Mouse (Mus musculus): ENCODE measurements around the gene Mgat4a. TPM values are rescaled to one million over a fixed set of nuclear protein-coding genes. Genes with fewer than 3 reads are reported as not detected.

Mgat4a gene
- total and polyA plus RNA-seq, 3 experiments = 22.3 to 23.2 (median 22.9) TPM

- no peak for TF ChIP-seq ZC3H11A (IDR thresholded peaks at IDR 0.05; ENCODE audit: low read depth, low read length)
- no peak for TF ChIP-seq ZNF384 (IDR thresholded peaks at IDR 0.05; ENCODE audit: low read depth, low read length)
- no peak for TF ChIP-seq RAD21 (IDR thresholded peaks at IDR 0.05; ENCODE audit: low read depth, low read length)
- TF ChIP-seq EP300 (IDR thresholded peaks at IDR 0.05; ENCODE audit: low read length) = no peak
- Histone ChIP-seq H3K27me3 (replicated peaks) (no peaks in the 10 kb centered on the region), H3K4me3 (replicated peaks in 1 of 3; ENCODE audit: low read depth in 2 of 3, low read length in 2 of 3, poor library complexity in 1 of 3) (no peak overlapping the region), H3K9ac (ENCODE audit: insufficient read depth, low read depth) (no peak overlapping the region), H3K79me2 (replicated peaks; ENCODE audit: control insufficient read depth, extremely low read depth, insufficient read depth, poor library complexity, severe bottlenecking) (no peaks in the 10 kb centered on the region), H3K9me3 (replicated peaks; ENCODE audit: low read length) (no peaks in the 10 kb centered on the region), H3K4me1 (ENCODE audit: control insufficient read depth in 1 of 2, insufficient read depth in 2 of 2) (no peaks in the 10 kb centered on the region), H3K36me3 (replicated peaks in 1 of 2; ENCODE audit: control insufficient read depth in 1 of 2, insufficient read depth in 1 of 2, low read length in 1 of 2) (peaks cover 63 to 93% of the 10 kb centered on the region in 2 experiments), H3K27ac (ENCODE audit: insufficient read depth, low read depth) (no peak overlapping the region), H3K4me2 (ENCODE audit: insufficient read depth, low read depth, poor library complexity, severe bottlenecking) (no peak overlapping the region)
- no peak for DNase-seq (ENCODE audit: extremely low read depth)
- dilution Hi-C loops (cut with MboI; ENCODE audit: extremely low pct_ligation_motif_present, extremely low pct_unique_long_range_greater_than_20kb, low sequenced_read_pairs) (no loop called here), in situ Hi-C loops (cut with MboI; ENCODE audit: low pct_ligation_motif_present, low pct_unique_long_range_greater_than_20kb, low sequenced_read_pairs) (no loop called here)
Measured at GRCm38 (mm10) chr1:37442848-37443835, 97.7 kb downstream of the Mgat4a start.

GRCm38 (mm10) chr1:37436419-37436818 is 104.4 kb downstream of the Mgat4a start:
- Histone ChIP-seq H3K4me1 (ENCODE audit: control insufficient read depth in 1 of 2, insufficient read depth in 2 of 2) (peaks cover 0 to 12% of the 10 kb centered on the region in 2 experiments; a peak in 3 of 4 replicates), H3K9ac (ENCODE audit: insufficient read depth, low read depth) (no peak overlapping the region), H3K27ac (ENCODE audit: insufficient read depth, low read depth) (no peak overlapping the region), H3K4me3 (replicated peaks in 1 of 3; ENCODE audit: low read depth in 2 of 3, low read length in 2 of 3, poor library complexity in 1 of 3) (no peak overlapping the region), H3K27me3 (replicated peaks) (no peaks in the 10 kb centered on the region), H3K36me3 (replicated peaks in 1 of 2; ENCODE audit: control insufficient read depth in 1 of 2, insufficient read depth in 1 of 2, low read length in 1 of 2) (peaks cover 72 to 92% of the 10 kb centered on the region in 2 experiments), H3K4me2 (ENCODE audit: insufficient read depth, low read depth, poor library complexity, severe bottlenecking) (no peak overlapping the region), H3K79me2 (replicated peaks; ENCODE audit: control insufficient read depth, extremely low read depth, insufficient read depth, poor library complexity, severe bottlenecking) (peaks cover 7% of the 10 kb centered on the region), H3K9me3 (replicated peaks; ENCODE audit: low read length) (no peaks in the 10 kb centered on the region)
- DNase-seq (ENCODE audit: extremely low read depth) = no peak
- in situ Hi-C loops (cut with MboI; ENCODE audit: low pct_ligation_motif_present, low pct_unique_long_range_greater_than_20kb, low sequenced_read_pairs) (no loop called here), dilution Hi-C loops (cut with MboI; ENCODE audit: extremely low pct_ligation_motif_present, extremely low pct_unique_long_range_greater_than_20kb, low sequenced_read_pairs) (no loop called here)
- no peak for TF ChIP-seq E2F4 (IDR thresholded peaks at IDR 0.05; ENCODE audit: insufficient replicate concordance, low read depth, low read length)
- TF ChIP-seq MAZ (IDR thresholded peaks at IDR 0.05; ENCODE audit: low read depth, low read length) = no peak
- TF ChIP-seq SMC3 (IDR thresholded peaks at IDR 0.05; ENCODE audit: low read depth, low read length) = no peak
- no peak for TF ChIP-seq JUND (conservative IDR thresholded peaks at IDR 0.05; ENCODE audit: low read depth, low read length)
- no peak for TF ChIP-seq NRF1 (IDR thresholded peaks at IDR 0.05; ENCODE audit: low read depth, low read length)
- TF ChIP-seq NELFE (IDR thresholded peaks at IDR 0.05; ENCODE audit: low read depth, low read length) = no peak
- TF ChIP-seq EP300 (IDR thresholded peaks at IDR 0.05; ENCODE audit: low read length) = no peak
- no peak for TF ChIP-seq ZC3H11A (IDR thresholded peaks at IDR 0.05; ENCODE audit: low read depth, low read length)
- no peak for TF ChIP-seq ZKSCAN1 (IDR thresholded peaks at IDR 0.05; ENCODE audit: borderline replicate concordance, low read depth, low read length)
- TF ChIP-seq USF2 (conservative IDR thresholded peaks at IDR 0.05; ENCODE audit: low read depth, low read length) = no peak
- no peak for TF ChIP-seq PAX5 (IDR thresholded peaks at IDR 0.05; ENCODE audit: low read length)
- TF ChIP-seq MAX (IDR thresholded peaks at IDR 0.05; ENCODE audit: low read length) = no peak
- no peak for TF ChIP-seq ZMIZ1 (IDR thresholded peaks at IDR 0.05; ENCODE audit: low read depth, low read length)
- no peak for TF ChIP-seq MYC (IDR thresholded peaks at IDR 0.05; ENCODE audit: low read depth, low read length)
- TF ChIP-seq ETS1 (conservative IDR thresholded peaks at IDR 0.05; ENCODE audit: low read depth, low read length) = no peak
- no peak for TF ChIP-seq BHLHE40 (IDR thresholded peaks at IDR 0.05; ENCODE audit: low read depth, low read length)
- no peak for TF ChIP-seq MEF2A (IDR thresholded peaks at IDR 0.05; ENCODE audit: borderline replicate concordance, low read depth, low read length)
- no peak for TF ChIP-seq USF1 (IDR thresholded peaks at IDR 0.05; ENCODE audit: low read depth, low read length)
